Mouse (Mus musculus) natural killer cell, adult 2 months (primary cell): ENCODE results near the gene Ext2.
A peak's percentile ranks its signal among the peaks of the same experiment; 100 is the strongest.

Source experiments
- DNase-seq, 2 experiments: peaks; one replicate each; pipeline ENCODE4 v3.0.0; 2022; ENCODE audit warnings: low spot score in 2 of 2

Ext2 gene

GRCm38 (mm10) chr2:93737146-93737545, 85.2 kb downstream of the Ext2 start:
- no peak for DNase-seq

- DNase-seq, result no peak
Observed at GRCm38 (mm10) chr2:93732658-93733057, 89.7 kb downstream of the Ext2 start.

DNA sequence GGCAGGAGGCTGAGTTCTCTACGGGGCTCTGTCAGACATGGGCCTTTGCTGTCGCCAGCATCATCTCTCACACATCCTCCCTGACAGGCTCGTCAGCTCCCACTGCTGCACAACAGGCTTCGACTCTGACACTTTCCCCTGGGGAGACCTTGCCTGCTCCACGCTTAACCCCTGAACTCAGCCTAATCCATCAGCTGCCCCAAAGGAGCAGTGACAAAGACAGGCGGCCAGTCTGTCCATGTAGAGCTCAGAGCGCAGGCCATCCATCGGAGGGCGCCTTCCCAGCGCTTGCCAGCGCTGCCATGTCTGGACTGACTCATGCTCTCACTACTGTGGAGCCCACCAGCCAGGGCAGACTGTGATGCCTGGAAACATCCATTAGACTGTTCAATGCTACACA, 92.8 kb downstream of the Ext2 start:
- DNase-seq, result no peak

DNA sequence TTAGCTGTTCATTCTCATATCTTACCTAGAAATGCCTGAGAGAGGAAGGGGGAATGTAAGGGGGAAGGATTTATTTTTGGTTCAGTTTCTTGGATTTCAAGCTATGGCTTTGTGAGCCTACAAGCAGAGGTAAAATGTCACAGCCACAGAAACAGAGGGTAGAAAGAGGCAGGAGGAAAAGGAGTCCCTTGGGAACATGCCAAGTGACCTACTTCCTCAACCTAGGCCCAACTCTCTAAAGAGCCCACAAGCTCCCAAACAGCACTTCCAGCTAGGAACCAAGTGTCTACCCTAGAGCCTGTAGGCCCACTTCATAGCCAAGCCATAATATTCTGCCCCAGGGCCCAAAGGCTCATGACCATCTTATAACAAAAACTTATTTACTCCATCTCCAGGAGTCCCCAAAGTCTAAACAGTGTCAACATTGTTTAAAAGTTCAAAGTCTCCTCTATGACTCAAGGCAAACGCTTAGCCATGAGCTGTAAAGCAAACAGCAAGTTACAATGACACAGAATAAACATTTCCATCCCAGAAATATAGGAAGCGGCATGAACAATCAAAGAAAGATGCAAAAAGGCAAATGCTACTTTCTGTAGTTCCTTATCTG, 99.1 kb downstream of the Ext2 start:
- DNase-seq, result no peak

DNA sequence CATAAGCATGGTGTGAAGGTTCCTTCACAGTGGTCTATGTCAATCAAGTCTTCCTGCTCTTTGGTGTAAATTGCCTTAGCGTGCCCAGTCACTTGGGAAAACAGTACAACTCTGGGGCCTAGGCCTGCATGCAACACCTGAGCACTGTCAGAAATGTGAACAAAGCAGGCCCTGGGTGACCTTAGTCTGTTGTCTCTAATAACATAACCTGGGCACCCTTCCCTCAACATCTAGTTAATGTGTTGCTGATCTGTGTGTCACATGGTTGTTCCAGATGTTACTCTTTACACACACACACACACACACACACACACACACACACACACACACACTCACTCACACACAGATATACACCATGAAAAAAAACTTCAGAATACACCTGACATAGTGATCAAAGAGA, 101.4 kb downstream of the Ext2 start:
- DNase-seq, result no peak

DNA sequence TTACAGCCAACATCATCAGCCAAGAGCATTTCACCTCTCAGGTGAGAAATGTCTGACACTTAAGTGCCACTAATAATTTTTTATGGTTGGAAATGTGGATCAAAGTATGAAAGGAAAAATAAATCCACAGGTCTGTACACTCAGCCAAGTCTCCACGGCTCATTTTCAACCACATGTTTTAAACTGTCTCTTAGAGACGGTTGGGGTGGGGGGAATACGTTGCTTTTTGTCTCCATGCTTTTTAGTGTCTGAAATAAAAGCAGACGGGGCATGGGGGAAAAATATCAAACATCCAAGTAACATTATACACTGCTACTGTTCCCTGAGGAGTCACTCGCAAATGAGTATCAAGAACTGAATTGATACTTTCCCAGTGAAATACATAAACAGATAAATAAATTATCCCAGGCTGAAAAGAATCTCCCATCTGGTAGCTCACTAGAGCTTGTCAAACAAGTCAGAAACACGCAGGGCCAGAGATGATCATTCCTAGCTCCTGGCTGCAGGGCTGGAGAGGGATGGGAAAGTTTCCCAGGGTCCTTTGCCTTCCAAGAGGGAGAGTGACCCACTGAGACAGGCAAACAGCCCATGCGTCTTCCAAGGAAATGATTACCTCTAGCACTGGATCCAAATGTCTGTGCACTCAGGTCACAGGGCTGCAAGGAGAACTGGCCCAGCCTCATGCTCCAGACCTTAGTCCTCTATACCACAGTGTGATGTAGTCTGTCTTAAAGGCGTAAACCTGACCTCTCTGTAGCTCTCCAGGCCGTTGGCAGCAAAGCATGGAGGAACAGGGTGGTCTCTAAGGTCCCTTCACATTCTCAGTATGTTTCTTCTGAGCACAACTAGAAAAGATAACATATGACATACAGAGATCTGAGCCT, 102.3 kb downstream of the Ext2 start:
- no peak for DNase-seq

- DNase-seq, result no peak
Observed at GRCm38 (mm10) chr2:93713267-93713666, 109.1 kb downstream of the Ext2 start.

DNA sequence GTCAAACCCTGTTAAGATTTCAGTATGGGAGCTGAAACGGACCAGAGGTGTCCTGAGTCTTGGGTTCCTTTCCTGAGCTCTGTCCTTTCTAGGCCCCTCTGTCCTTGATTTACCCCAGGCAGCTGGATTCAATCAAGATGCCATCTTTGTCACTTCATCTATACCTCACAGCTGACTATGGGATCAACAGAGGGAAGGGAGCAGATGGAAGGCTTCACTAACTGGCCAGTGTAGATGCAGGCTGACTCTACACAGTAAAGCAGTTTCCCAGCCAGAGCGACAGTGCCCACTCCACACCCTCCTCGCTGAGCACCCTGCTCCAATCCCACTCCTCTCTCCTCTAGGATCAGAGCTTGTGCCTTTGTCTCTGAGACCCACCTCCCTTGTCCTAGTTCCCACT, 110.9 kb downstream of the Ext2 start:
- no peak for DNase-seq

DNA sequence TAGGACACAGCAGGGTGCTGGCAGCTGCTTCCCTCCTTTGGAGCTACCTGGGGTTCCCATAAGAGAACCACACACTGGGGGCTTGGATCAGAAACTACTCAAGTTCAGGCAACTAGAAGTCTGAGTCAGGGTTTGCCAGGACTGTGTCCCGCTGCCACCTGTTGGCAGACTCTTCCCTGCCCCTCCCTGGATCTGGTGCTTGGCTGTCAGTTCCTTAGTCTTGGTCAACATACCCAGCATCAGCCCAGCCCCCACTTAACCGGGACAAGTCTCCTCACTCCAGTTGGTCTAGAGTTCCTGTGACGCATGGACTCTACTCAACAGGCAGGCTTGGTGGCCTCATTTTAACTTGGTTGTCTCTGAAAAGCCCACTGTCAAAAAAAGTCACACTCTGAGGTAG, 112.7 kb downstream of the Ext2 start:
- DNase-seq, result no peak

DNA sequence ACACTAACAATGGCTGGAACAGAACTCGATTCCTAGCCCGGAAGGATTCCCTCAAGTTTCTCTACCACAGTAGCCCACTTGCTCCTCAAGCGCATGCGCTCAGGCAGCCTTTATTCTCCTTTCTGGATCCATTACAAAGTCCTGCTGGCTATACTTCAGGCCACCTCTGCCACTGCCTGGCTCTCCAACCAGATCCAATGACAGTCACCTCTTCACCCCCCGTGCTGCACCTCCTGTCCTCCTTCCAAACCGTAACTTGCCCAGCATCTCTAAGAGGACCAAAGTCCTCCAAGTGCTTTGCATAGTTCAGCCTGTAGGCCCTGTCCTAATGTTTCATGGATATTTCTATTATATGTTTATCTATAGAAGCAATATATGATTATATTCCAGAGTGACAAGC, 113.1 kb downstream of the Ext2 start:
- no peak for DNase-seq

GRCm38 (mm10) chr2:93706825-93707224, 115.5 kb downstream of the Ext2 start:
- DNase-seq, result no peak

DNA sequence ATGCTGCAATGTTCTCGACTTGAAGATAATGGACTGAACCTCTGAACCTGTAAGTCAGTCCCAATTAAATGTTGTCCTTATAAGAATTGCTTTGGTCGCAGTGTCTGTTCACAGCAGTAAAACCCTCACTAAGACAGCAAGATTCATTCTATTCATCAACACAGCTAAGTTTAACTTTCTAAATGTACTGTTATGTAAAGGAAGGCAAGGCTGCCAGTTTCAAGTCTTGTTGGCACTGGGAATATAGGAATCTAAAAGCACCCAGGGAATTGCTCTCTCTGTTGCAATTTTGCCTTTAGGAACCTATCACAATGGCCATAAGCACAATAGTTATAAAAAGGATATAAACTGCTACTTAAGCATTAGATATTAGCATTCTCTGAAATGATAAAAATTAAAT, 116.0 kb downstream of the Ext2 start:
- DNase-seq, result no peak

- no peak for DNase-seq
Observed at GRCm38 (mm10) chr2:93704195-93704594, 118.2 kb downstream of the Ext2 start.

- DNase-seq, result no peak
Observed at GRCm38 (mm10) chr2:93702936-93703926, 119.1 kb downstream of the Ext2 start.

- DNase-seq, result no peak
Observed at GRCm38 (mm10) chr2:93699346-93699745, 123.0 kb downstream of the Ext2 start.

- DNase-seq, result peak; percentile 7
Observed at GRCm38 (mm10) chr2:93696181-93696641, 126.2 kb downstream of the Ext2 start.

DNA sequence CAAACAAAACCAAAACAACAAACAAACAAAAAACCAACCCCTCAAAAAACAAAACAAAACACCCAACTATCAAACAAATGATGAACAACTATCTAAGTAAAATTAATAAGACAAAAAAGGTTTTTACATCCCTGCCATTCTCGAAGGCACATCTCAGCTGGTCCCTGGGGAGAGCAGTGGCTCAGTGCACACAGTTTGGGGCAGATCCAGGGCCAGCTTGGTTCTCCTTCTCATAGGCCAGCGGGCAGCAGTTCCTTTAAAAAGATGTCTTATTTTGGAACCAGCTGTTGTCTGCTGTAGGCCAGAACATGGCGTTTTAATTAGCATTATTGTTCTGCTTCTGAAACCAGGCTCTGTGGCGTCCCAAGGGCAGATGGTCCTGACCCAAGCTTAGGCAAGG, 129.3 kb downstream of the Ext2 start:
- no peak for DNase-seq

DNA sequence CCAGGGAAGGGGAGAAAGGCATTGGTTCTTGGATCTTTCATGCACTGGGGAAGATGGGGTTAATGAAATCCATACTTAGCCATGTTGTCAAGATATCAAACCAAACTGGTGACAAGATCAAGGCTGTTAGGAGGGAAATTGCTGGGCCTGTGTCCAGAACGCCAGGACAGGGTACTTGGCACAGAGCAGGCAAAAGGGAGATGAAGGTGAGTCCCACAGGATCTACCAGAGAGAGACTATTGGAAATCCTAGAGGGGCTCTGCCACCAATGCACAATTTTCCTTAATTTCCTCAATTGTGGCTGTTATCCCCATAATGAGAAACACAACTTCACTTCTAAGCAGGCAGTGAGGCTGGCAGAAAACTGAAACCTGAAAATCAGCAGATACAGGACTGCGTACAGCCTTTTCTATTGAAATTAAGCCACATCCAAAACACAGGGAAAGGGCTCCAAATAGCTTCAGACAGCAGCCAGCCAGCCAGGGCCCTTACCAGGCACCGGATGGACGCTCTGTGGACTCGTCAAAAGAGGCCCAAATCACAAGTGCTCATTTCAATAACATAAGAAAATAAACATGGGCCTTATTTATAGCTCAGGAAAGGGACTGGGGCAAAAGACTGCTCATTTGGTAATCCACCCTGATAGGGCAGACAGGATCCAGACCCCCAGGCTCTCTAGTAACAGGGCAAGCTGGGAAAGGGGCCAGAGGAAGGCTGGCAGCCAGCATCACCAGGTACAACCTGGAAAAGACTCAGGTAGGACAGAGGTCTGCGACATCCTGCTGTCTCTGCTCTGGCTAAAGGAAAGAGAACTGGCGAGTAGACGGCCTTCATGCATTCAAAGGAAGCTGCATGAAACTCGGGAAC, 132.1 kb downstream of the Ext2 start:
- no peak for DNase-seq

- DNase-seq, result no peak
Observed at GRCm38 (mm10) chr2:93683674-93684073, 138.7 kb downstream of the Ext2 start.

DNA sequence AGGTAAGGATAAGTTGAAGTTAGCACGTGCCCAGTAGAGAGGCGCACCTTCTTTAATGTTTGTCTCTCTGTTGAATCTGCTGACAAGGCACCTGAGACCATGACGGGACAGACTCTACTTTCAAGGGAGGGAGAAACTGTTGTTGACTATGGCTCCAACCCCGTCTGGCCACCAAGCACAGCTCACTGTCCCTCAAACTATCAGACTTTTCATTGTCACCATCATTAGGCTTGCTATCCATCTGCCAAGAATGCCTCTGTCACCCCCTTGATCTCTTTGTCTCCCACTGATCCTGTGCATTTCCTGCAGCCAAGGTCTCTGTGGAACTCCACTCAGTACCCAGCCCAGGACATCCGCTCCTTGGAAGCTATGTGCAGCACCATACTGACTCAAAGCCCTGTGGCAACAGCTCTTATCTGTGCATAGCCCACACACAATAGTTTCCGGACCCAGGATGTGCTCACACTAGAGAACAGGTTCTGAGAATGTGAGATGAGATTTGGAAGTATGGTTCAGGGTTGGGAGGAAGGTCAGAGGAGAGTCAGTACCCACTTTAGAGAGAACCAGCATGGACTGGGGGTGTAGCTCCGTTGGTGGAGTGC, 139.7 kb downstream of the Ext2 start:
- DNase-seq, result no peak

- no peak for DNase-seq
Observed at GRCm38 (mm10) chr2:93681321-93681720, 141.0 kb downstream of the Ext2 start.
